Mouse (Mus musculus) midbrain, embryonic 16.5 days (tissue): Measurements from ENCODE around the gene Zfp987. TPM values are rescaled to one million over a fixed set of nuclear protein-coding genes. Genes with fewer than 3 reads are reported as not detected.
"Not testable (repeated sequence)": the region's sequence is repeated elsewhere in the genome, so short reads cannot be mapped to it uniquely, and the experiment has no call there.

Source experiments
- ATAC-seq: fragments of 200-750 bp; cut with Nextera tagmentation; 2 replicates; pipeline ENCODE4 v1.8.0; 2017; ENCODE audit warnings: moderate TSS enrichment
- H3K27ac ChIP-seq: fragments of 300-500 bp; sonication (generic); 2 replicates; pipeline ENCODE4 v1.5.1; 2014; ENCODE audit warnings: mild to moderate bottlenecking, low read length, mixed read lengths
- H3K27me3 ChIP-seq: fragments of 300-500 bp; sonication (generic); 2 replicates; pipeline ENCODE4 v1.6.1; 2014; ENCODE audit warnings: low read depth, low read length, mixed read lengths; ENCODE audit not compliant: control insufficient read depth, insufficient read depth
- H3K36me3 ChIP-seq: fragments of 300-500 bp; sonication (generic); 2 replicates; pipeline ENCODE4 v1.6.1; 2014; ENCODE audit warnings: mild to moderate bottlenecking, low read length, moderate library complexity, mixed read lengths; ENCODE audit not compliant: control insufficient read depth, insufficient read depth
- H3K4me1 ChIP-seq: fragments of 300-500 bp; sonication (generic); 2 replicates; pipeline ENCODE4 v1.6.1; 2014; ENCODE audit warnings: mild to moderate bottlenecking, low read length, mixed read lengths; ENCODE audit not compliant: control insufficient read depth, insufficient read depth
- H3K4me2 ChIP-seq: fragments of 300-500 bp; sonication (generic); 2 replicates; pipeline ENCODE4 v1.6.1; 2014; ENCODE audit warnings: mild to moderate bottlenecking, low read length, mixed read lengths
- H3K4me3 ChIP-seq: fragments of 300-500 bp; sonication (generic); 2 replicates; pipeline ENCODE4 v1.5.1; 2014; ENCODE audit warnings: low read depth, mild to moderate bottlenecking, low read length, moderate library complexity, mixed read lengths
- H3K9ac ChIP-seq: fragments of 300-500 bp; sonication (generic); 2 replicates; pipeline ENCODE4 v1.6.1; 2014; ENCODE audit warnings: low read depth, low read length, mixed read lengths
- H3K9me3 ChIP-seq: fragments of 300-500 bp; sonication (generic); replicated peaks from 2 replicates; pipeline ENCODE4 v1.6.1; 2014; ENCODE audit warnings: mild to moderate bottlenecking, low read length, mixed read lengths; ENCODE audit not compliant: control insufficient read depth, poor library complexity, severe bottlenecking
- WGBS: fragments of 180-500 bp; shearing (Covaris S2); extraction: QIAGEN DNeasy Blood & Tissue Kit; methylation state at CpG from one replicate; pipeline ENCODE4 v1.1.7; 2014; 5-methylcytosine and 5-hydroxymethylcytosine counted together
- polyA plus RNA-seq: library from polyadenylated mRNA; unstranded; fragments of >200 nt; fragmentation: Nextera tagmentation; extraction: Ambion mirVana; gene quantifications from 2 replicates; pipeline ENCODE4 v1.2.1, GENCODE M21; 2015

Gene Zfp987
- polyA plus RNA-seq, 1 experiment from 2014 or later: not detected

DNA sequence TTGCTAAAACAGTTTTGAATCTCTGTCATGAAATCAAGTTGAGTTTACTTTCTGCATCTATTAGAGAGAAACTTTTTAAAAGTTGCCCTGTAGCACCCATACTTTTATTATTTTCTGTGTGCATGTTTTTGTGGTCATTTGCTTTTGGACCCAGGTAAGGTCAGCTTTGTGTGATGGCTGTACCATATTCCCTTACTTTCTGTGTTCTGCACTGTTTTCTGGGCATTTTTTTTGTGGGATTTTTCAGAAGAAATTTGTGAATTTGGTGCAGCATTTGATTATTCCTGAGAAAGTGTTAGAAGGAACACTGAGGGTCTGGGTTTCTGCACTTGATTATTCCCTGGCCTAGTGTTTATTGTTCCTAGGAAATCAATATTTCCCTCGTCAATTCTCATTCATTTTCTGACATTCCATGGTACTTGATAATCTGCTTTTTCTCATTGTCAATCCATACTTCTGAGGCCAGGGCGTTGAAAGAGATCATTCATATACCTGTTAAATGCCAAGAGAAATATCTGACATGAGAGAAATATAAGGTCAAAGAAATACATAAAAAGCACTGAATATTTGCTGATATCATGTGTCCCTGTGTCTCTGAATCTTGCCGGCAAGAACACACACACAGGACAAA lies 70.2 kb downstream of the Zfp987 start:
- not testable (repeated sequence) for H3K27ac ChIP-seq, H3K4me2 ChIP-seq, H3K27me3 ChIP-seq, H3K4me1 ChIP-seq, H3K4me3 ChIP-seq, H3K36me3 ChIP-seq, H3K9ac ChIP-seq, ATAC-seq
- 80% methylated on average over 3 of the region's 3 CpGs for WGBS
- H3K9me3 ChIP-seq: peaks cover 10% of the 10 kb centered on the region

DNA sequence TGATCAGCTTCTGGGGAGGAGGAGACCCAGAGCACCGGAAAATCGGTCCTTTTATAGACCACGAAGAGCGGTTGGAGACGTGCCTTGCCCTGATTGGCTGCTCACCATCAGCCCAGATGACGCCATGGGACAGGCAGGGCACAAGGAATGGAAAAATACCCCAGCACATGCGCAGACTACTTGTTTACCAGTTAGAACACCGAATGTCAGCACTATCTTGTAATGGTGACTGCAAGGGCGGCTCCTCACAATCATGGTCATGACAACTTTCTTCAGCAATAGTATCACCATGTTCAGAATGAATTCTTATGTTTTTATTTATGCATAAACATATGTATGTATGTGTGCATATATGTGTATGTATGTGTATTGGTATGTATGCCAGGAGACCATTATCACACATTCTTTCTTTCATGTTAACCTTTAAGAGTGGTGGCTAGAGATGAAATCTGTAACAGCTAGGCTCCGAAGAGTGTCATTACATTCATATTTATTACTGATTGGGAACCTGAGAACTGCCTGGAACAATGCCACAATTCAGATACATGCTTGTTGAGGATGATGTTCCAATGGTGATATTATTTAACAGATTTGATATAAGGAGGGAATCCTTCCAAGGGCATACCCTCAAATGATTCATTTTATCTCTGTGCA lies 70.9 kb downstream of the Zfp987 start:
- not testable (repeated sequence) for H3K4me2 ChIP-seq, H3K4me3 ChIP-seq, H3K27me3 ChIP-seq, H3K36me3 ChIP-seq, H3K9ac ChIP-seq, H3K4me1 ChIP-seq, H3K27ac ChIP-seq
- peak; percentile 64; the same call in 1 of the 2 replicates for ATAC-seq
- peaks cover 10% of the 10 kb centered on the region for H3K9me3 ChIP-seq
- WGBS: 82% methylated on average over 10 of the region's 10 CpGs

DNA sequence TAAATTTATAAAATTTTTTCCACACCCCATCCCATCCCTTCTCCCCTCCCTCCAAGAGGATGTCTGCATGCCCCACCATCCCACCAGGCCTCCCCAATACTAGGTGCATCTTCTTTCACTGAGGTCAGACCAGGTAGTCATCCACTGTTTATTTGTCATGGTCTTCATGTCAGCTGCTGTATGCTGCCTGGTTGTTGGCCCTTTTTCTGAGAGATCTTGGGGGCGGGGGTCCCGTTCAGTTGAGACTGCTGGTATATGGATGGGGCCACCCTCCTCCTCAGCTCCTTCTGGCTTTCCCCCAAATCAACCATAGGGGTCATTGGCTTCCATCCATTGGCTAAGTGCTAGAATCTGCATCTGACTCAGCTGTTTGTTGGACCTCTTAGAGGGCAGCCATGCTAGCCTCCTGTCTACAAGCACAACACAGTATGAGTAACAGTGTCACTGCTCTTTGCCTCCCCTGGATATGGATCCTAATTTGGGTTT lies 71.7 kb downstream of the Zfp987 start:
- not testable (repeated sequence) for H3K36me3 ChIP-seq, H3K4me3 ChIP-seq, H3K27ac ChIP-seq, H3K4me1 ChIP-seq, H3K27me3 ChIP-seq, ATAC-seq, H3K9ac ChIP-seq, H3K4me2 ChIP-seq
- WGBS: no CpG with 5 or more reads among the region's 2 CpGs
- peaks cover 16% of the 10 kb centered on the region for H3K9me3 ChIP-seq

- not testable (repeated sequence) for H3K36me3 ChIP-seq, H3K4me1 ChIP-seq, H3K27me3 ChIP-seq, H3K4me3 ChIP-seq, H3K9ac ChIP-seq, ATAC-seq, H3K4me2 ChIP-seq, H3K27ac ChIP-seq
- WGBS: 62% methylated on average over 3 of the region's 4 CpGs
- H3K9me3 ChIP-seq: peaks cover 13% of the 10 kb centered on the region
These were observed 76.5 kb downstream of the Zfp987 start for GRCm38 (mm10) chr4:146173378-146174226.

Other genes starting within 250 kb of the Zfp987 start
- gene Zfp986, start 228.5 kb upstream of the Zfp987 start, polyA plus RNA-seq: not detected in 2 replicates
- gene Zfp600, start 59.5 kb downstream of the Zfp987 start, polyA plus RNA-seq: not detected in 2 replicates